Mouse (Mus musculus): ENCODE results near the gene Il34.

Il34 gene

DNA sequence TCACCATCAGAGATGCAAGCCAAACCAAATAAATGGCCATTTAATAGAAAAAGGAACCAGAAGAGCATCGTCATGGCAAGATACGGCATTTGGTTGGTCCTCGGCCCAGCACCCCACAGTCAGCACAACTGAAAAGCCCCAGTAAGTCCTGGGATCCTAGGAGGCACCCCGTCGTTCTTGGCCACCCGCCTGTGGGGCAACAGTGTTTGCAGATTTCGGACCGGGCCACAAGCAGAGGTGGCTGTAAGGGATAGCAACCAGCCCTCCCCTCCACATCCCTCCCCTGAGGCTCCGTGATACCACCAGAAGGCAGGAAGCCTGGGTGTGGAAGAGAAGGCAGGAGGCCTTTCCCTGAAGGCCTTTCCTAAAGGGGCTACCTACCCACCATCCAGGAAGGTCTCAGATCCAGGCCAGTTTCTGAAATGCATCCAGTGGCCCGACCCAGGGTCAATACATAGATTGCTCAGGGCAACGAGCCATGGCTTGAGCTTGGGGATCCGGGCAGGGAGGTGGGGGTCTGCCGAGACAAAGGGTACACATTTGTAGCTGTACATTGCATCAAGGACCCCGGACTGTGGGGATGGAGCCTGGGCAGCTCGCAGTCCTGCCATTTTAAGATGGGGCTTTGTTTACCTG, 63.8 kb downstream of the Il34 start:
- DNase-seq (ENCODE audit: extremely low read depth, low read depth, low spot score), result no peak

DNA sequence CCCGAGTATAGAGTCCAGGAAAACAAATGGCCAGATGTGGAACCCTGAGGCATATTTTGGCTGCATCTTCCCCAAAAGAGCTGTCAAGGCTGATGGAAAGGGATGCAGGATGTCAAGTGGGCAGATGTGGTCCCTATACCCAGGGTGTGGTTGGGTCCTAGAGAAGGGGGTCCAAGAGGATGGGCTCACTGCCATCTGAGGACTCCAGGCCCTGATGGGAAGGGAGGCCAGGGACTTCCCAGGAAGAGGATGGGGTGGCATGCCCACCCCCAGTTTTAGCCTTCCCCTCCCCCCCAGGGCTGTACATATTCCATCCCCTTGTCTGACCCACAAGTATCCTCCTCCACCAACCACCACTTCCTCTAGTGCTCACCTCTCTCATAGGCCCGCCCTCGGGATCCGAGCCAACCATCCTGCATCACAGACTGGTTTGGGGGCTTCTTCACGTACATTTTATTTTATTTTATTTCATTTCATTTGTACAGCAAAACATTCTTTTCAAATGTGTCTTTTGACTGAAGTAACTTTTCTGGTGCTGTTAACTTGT, 65.0 kb downstream of the Il34 start:
- DNase-seq (ENCODE audit: extremely low read depth, low read depth, low spot score), result no peak

DNA sequence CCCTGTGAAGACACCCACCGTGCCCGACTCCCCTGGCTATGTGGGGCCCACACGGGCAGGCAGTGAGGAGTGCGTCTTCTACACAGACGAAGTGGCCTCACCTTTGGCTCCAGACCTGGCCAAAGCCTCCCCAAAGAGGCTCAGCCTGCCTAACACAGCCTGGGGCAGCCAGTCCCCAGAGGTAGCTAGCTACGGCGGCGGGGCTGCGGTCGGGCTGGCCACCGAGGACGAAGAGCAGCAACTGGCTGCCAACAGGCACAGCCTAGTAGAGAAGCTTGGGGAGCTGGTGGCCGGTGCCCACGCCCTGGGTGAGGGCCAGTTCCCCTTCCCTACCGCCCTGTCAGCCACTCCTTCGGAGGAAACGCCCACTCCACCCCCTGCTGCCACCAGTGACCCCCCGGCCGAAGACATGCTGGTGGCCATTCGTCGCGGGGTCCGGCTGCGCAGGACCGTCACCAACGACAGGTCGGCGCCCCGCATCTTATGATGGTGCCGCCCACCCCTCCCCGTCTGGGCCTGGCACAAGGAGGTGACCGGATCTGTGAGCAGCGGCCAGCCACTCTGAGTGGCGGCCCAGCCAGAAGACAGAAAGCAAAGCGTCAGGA, 67.0 kb downstream of the Il34 start:
- DNase-seq (ENCODE audit: extremely low read depth, low read depth, low spot score), result no peak

DNA sequence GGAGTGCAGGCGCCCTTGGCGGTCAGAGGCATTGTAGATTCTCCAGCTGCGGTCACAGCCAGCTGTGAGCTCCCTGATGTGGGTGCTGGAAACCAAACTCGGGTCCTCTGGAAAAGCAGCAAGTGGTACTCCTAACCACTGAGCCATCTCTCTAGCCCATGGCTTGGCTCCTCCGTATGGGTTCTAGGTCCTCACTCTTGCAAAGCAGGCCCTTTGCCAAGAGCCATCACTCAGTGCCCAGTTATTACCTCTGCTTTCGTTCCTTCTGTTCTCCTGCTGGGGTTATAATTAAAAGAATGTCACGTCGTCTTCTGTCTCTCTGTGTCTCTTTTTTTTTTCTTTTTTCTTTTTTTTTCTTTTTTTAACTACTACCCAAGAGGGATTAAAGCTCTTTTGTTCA, 72.7 kb downstream of the Il34 start:
- no peak for DNase-seq (ENCODE audit: extremely low read depth, low read depth, low spot score)

DNA sequence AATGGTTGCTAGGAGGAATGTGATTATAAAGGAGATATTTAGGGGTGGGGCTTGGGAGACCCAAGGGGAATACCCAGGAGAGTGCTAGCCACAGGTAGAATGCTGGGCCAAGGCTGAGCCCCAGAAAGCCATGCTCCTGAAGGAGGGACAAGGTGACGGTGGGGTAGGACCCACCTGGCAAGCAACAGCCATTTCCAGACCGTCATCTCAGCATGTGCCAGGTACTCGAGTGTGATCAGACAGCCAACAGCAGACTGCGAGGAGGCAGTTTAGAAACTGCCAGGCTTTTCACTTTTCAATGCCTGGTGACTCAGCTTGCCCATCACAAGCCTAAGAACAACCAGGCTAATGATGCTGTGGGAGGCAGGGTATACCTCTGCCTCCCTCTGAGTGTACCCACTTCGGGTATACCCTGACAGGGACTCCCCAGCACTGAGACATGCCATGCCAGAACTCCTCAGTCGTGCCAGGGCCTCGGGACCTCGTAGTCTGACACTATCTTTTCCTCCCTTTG, 74.3 kb downstream of the Il34 start:
- no peak for DNase-seq (ENCODE audit: extremely low read depth, low read depth, low spot score)

DNA sequence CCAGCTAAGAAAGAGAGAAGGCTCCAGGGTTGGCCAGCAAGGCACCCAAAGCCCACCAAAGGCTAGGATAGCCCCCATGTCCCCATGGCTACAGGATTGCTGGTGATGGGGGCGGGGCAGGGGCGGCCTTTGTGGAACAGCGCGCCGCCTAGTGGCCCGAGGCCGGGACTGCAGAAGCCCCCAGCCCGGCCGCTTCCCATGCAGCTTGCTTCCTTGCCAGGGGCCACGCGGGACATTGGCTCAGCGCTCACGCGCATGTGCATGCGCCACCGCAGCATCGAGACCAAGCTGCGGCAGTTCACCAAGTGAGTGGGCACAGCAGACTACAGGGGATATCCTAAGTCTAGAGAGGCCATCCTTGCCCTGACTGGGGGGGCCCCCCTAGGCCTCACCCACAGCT, 78.8 kb downstream of the Il34 start:
- DNase-seq (ENCODE audit: extremely low read depth, low read depth, low spot score), result no peak

DNA sequence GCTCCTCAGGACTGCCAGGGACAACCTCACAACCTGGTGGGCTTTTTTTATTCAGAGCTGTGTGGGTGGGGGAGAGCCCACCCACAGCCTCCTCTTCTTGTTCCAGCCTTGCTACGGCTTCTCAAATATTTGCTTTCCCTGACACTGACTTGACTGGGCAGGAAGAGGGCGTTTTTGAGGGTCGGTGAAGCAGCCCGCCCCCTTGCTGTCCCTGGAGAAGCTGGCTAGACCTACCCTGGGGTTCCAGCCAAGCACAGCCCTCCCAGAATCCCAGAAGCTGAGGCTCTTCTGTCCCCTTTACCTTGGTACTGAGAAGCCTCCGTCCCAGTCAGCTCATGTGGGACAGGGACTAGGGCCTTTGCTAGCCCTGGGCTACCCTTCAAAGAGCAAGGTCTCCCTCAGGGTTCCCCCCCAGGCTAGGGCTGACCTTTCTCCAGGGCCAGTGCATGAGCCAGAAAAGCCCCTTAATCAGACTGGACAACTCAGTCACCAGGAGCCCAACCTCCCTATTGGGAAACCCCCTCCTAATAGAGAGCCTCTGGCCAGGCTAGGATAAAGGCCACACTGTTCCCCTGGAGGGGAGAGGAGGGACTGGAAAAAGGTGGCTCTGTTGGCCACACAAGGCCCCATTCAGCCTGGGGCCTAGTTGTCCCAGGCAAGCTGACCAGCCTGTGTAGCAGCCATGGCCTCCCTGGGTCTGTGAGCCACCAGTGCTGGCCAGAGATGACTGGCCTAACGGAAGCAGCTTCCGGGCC, 80.5 kb downstream of the Il34 start:
- DNase-seq (ENCODE audit: extremely low read depth, low read depth, low spot score), result no peak

DNA sequence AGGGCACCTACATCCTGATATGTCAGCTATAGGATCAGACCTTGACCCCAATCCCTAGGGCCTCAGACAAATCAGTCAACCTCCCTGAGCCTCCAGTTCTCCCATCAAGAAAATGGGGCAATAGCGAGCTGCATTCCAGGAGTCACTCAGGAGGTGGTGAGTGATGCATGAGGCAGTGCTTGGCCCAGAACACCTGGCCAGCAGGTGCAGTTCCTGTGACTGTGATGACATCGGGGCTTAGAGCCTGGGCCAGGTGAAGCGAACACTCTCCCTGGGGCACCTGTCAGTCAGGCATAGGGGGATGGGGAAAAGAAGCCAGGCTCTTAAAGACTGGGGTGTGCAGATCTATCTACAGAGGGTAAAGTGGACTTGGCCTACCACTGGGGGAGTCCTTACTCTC, 81.2 kb downstream of the Il34 start:
- DNase-seq (ENCODE audit: extremely low read depth, low read depth, low spot score), result no peak

DNA sequence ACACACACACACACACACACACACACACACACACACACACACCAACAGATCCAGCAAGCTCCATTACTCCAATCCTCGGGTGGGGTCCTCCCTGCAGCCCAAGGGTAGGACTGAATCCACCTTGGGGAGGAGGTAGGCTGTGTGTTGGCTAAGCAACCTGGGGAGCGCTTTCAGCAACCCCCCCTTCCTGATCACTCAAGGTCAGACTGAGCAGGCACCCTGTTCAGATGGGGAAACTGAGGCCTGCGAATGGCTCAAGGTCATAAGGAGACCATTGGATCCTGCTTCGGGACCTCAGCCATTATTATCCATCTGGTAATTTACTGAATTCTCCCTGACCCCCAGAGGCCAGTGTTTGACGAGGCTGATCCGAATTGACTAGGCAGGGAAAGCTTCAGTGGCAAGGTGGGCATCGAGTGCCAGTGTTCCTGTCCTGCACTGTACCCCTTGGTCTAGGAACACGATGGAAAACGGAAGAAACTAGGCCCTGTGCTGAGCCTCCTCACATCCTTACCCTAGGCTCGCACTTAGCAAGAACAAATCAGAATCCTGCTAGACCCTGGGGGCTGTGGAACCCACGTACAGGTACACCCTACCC, 83.2 kb downstream of the Il34 start:
- no peak for DNase-seq (ENCODE audit: extremely low read depth, low read depth, low spot score)

DNA sequence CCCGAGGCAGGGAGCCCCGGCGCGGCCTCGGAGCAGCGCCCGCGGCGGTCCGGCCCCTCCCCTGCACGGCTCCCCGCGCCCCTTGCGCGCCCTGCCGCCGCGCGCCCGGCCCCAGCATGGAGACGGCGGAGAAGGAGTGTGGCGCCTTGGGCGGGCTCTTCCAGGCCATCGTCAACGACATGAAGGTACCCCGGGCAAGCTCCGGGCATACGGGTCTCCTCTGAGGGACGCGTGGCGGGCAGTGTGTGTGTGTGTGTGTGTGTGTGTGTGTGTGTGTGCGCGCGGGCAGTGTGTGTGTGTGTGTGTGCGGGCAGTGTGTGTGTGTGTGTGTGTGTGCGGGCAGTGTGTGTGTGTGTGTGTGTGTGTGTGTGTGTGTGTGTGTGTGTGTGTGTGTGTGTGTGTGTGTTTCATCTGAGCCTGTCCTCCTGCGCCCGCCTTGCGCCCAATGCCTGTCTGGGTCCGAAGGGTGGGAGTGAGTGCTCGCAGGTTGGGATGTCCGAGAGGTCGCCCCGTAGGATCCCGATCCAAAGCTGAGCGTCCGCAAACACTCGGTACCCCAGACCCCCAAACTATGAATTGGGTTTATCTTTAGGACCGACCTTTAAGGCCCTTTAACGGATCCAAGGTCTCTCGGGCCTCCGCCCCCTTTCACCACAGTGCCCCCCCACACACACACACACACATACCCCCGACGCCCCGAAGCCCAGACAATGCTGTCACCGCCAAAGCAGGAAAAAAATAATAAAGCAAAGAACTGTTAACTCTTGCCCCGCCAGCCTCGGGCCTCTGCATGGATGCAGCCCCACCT, 83.9 kb downstream of the Il34 start:
- no peak for DNase-seq (ENCODE audit: extremely low read depth, low read depth, low spot score)

DNA sequence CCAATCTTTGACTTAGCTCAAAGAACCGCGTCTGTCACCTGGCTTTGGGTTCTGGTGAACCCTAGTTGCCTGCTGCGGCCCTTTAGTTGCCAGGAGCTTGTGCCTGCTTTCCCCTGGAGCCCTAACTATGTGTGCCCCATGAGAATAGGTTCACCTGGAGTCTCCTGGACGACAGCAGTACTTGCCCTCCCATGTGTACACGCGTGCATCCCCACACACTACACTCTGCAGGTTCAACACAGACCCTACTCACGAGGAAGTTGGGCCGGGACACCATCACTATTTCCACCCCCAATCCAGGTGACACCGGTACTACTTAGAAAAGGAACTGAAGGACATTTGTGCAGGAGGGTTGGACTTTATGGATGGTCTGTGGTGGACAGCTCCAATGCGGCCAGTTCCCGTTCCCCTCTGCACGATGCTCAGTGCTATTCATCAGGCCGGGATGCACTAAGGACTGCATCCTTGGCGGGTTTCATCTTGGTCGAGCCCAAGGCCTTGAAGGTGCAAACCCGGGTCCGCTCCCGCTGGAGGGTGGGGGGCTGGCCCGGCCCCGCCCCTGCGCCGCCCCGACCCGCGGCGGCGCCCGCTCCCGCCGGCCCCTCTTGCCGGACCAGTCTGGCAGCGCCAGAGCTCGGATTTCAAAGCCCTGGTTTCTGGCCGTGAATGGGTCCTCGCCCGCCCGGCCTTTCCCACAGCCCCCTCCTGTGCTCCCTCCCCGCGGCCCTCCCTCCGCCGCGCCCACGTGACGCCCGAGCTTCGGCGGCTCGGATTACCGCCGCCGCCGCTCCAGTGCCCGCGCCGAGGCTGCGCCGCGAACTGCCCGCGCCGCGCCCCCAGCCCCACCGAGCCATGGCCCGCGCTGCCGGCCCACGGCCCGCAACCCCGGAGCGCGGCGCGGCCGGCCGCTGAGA, 84.8 kb downstream of the Il34 start, which contains the start of gene Mtss1l:
Gene Mtss1l (plus strand): TSS at position 792 of the 914 bp plus-strand sequence.
- DNase-seq (ENCODE audit: extremely low read depth, low read depth, low spot score), result no peak

DNA sequence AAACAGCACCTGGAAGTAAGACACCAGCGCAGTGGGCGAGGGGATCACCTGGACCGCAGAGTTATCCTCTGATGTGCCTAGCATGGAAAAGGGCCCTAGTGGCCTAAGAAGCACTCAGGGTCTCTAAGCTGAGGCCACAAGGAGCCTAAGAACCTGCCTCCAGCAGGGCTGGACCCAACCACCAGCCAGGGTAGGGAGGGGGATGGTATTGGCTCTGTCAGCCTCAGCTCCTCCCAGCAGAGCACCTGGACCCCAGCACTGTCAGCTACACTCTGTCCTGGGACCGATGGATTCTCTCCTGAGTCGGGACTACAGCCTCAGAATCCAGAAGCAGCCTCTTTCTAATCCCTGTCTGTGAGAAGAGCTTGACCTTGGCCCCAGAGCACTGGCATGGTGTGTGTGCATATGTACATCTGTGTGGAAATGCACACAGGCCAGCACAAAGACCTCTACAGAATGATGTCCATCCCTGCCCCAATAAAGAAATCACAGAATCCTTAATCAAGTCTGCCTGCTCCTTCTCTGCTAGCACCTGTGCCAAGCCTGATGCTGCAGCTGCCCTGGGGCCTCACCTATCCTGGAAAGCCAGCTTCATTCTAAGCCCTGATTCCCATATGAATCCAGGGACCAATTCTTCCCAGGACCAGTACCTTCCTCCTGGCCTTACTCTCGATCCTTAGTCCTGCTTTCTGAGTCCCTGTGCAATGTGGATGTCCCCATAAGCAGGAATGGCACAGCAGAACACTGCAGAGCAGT, 85.6 kb downstream of the Il34 start:
- DNase-seq (ENCODE audit: extremely low read depth, low read depth, low spot score), result no peak

DNA sequence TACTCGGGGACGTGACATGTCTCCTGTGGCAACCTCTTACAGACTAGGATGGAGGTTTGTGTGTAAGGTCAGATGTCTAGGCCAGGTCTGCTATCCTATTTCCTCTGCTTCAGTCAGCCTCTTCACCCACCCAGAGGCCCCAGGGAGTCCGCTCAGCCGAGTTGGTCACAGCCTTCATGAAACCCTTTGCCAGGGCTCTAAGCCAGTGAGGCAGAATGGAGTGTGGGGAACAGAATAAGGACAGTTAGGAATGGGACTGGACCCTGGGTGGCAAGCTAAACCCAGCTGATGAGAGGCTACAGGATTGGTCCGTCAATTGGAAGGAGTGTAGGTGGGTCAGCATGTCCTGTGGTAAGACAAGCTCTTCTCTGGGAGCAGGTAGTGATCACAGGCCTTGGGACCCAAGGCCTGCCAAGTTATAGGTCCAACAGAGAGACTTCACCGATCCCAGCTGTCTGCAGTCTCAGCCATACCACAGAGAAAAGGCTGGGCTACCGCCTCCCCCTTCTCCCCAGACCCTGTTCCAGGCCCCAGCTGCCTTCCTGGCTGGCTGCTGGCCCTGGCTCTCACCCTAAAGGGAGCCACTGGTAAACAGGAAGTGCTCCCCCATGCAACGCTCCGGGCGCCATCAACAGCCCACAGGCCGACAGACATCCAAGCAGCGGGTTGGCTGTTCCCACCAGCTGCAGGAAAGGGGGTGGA, 86.6 kb downstream of the Il34 start:
- DNase-seq (ENCODE audit: extremely low read depth, low read depth, low spot score), result no peak

DNA sequence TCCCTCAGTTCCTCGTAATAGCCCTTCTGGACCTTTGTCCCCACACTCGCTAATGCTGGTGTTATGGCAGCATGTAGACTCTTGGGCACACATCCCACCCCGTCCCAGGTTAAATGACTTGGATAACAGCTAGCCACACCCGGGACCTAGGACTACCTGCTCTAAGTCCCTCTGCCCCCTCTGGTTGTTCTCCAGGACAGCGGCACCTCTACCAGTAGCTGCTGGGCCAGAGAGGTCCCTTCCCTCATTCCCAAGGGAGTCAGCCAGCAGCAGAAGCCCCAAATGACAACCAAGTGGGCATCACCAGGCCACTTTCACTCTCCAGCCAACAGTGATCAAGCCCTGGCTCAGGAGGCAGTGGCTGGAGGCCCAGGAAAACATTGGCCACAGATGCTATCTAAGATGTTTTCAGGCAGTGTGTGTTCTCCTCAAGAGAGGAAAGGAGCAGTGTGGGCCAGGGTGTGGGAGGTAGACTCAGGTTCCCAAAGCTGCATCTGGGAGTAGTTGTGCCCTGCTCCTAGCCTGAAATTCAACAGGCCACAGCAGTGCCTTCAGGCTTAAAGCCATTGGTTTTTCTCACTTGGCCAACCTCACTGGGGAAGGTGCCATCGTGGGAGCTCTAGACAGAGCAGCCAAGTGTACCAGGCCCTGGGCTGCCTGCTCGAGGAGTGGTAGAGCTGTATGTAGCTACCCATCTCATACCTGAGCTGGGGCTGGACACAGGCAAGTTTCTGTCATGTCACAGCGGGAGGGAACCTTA, 87.3 kb downstream of the Il34 start:
- DNase-seq (ENCODE audit: extremely low read depth, low read depth, low spot score), result peak; percentile 92

DNA sequence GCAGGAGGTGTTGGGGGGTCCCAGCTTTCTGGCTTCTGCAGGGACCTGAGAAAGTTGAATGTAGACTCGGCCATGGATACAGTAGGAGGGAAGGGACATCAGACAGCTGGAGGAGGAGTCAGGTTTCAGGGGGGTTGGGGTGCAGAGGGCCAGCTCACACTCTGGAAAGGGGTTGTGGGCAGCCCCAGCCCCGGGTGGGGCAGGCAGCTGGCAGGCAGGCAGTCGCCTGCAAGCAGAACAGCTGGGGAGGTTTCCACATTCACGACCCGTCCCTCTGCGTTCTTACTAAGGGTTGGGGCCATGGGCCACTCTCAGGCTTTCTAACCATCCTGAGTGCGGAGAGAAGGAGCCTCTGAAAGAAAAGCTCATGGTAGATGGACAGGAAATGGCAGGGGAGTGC, 88.6 kb downstream of the Il34 start:
- DNase-seq (ENCODE audit: extremely low read depth, low read depth, low spot score), result no peak

DNA sequence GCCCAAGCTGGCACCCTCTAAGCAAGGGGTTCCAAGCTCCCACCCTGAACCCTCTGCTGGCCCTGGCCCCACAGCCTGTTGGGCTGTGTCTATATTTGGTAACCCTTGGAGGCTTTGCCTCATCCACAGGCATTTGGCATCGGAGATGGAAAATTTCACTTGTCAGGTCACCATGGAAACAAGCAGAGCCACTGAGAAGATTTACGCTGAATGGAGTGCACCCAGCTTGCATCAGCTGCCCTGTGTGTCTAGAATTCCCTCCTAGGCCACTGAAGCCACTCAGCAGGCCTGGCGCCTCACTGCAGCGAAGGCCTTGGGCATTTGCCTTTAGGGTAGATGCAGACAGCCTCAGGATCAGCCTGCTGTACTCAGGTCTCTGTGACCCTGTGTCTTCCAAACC, 89.6 kb downstream of the Il34 start:
- DNase-seq (ENCODE audit: extremely low read depth, low read depth, low spot score), result peak; percentile 51

DNA sequence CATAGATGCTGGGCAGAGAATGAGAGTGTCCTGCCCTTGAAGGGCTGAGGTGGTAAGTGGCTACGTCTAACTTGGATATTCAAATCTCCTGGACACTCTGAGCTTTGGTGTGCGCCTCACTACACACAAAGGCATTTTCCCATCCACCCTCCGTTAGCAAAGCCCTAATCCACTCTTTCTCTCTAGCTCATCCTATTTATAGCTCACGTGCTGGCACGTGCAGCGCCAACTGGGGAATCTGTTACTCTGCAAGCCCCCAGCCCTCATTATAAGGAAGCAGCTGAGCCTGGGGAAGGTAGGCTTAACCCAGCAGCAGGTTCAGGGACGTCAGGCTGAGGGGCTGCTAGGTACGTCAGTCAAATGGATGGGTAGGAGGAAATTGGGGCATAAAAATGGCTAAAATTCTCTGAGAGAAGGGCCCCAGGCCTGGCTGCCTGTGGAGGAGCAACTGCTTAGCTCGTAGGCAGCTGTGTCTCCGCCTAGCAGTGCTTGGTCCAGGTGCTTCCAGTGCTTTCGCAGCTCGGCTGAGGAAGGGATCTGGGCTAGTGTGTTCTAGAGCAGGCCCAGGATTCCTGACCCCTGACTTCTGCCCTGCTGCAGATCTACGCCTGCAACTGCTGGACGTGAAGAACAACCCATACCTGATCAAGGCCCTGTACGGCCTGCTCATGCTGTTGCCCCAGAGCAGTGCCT, 90.8 kb downstream of the Il34 start:
- DNase-seq (ENCODE audit: extremely low read depth, low read depth, low spot score), result no peak

All from fat pad, adult 2 months (tissue).